ENCODE assay signal across 24 mouse cellular contexts in genomic region chr6:48630831-48631230, GRCm38 (mm10). TPM values are rescaled to one million over a fixed set of nuclear protein-coding genes. Genes with fewer than 3 reads are reported as not detected.
DNase-seq lines count a peak whose midpoint lies in the region; TF ChIP-seq lines count a peak whose summit lies in the region.
"Had no signal": no experiment of that assay in that cellular context is flagged by ENCODE, and none has a peak within 500 bp of the region (broad histone marks: within the 10 kb centered on the region; RNA-seq: fewer than 3 reads in every experiment).

No protein-coding gene starts in this region.

- H3K4me3 ChIP-seq in kidney, adult 2 months (ENCODE audit: insufficient read depth, low read depth, low read length): no peak overlapping the region
- H3K4me3 ChIP-seq: embryonic facial prominence, embryonic 13.5 days; embryonic facial prominence, embryonic 15.5 days; erythroblast, embryonic 14.5 days; forebrain, embryonic 10.5 days; forebrain, embryonic 12.5 days had no signal

- DNase-seq in kidney, adult 2 months: no peak
- no peak for DNase-seq in kidney, adult 18-20 months
- DNase-seq in urinary bladder, postnatal 14 days (ENCODE audit: low spot score): peak; percentile 44
- DNase-seq in urinary bladder, adult 2 months (ENCODE audit: low spot score): no peak
- DNase-seq: adrenal gland, adult 2 months; adrenal gland, postnatal 10 days; adrenal gland, postnatal 25 days; cerebellum, adult 11 months; cerebellum, adult 18-20 months; cerebellum, adult 8-10 months; cerebellum, adult 9-11 months; cerebellum, postnatal 14 days; cerebellum, postnatal 36 days; embryo, embryonic 11 days had no signal

- TF ChIP-seq CTCF in kidney, adult 2 months (conservative IDR thresholded peaks at IDR 0.05; ENCODE audit: insufficient read depth, insufficient read length, low read depth, low read length): no peak

- H3K27me3 ChIP-seq in kidney, adult 2 months (replicated peaks; ENCODE audit: control insufficient read depth, insufficient read depth, low read length): no peaks in the 10 kb centered on the region

- no peaks in the 10 kb centered on the region for H3K36me3 ChIP-seq in kidney, adult 2 months (ENCODE audit: control insufficient read depth, insufficient read depth, low read length)
- H3K36me3 ChIP-seq: embryonic facial prominence, embryonic 13.5 days; embryonic facial prominence, embryonic 15.5 days; forebrain, embryonic 10.5 days; forebrain, embryonic 12.5 days had no signal

- TF ChIP-seq POLR2A in kidney, adult 2 months (IDR thresholded peaks at IDR 0.05; ENCODE audit: low read depth, low read length): no peak

- H3K27ac ChIP-seq in kidney, adult 2 months (ENCODE audit: insufficient read depth, low read depth, low read length): peak overlapping the region; percentile 40
- H3K27ac ChIP-seq: embryonic facial prominence, embryonic 13.5 days; embryonic facial prominence, embryonic 15.5 days; forebrain, embryonic 10.5 days; forebrain, embryonic 12.5 days had no signal

- H3K4me1 ChIP-seq in kidney, adult 2 months (ENCODE audit: control insufficient read depth, insufficient read depth, low read length): peaks cover 28% of the 10 kb centered on the region

- 85% methylated on average over 8 of the region's 8 CpGs for WGBS in kidney, adult 2 months

RNA-seq across cellular contexts. Expression of gene AI854703, which starts 4.3 kb away (rescaled TPM):
- 30.9 and 37.4 TPM in 2 replicates for polyA plus RNA-seq in kidney, adult 2 months (2012; rRNA removed)
- 5.7 and 6.2 TPM in 2 replicates for polyA plus RNA-seq in urinary bladder, adult 2 months (2012; rRNA removed)
- polyA plus RNA-seq: erythroblast, embryonic 14.5 days had no signal

RNA-seq across cellular contexts. Expression of gene Gimap8, which starts 16.2 kb away (rescaled TPM):
- 6.1 and 9.1 TPM in 2 replicates for polyA plus RNA-seq in kidney, adult 2 months (2012; rRNA removed)
- 6.2 and 8.1 TPM in 2 replicates for polyA plus RNA-seq in urinary bladder, adult 2 months (2012; rRNA removed)
- polyA plus RNA-seq: C2C12; erythroblast, embryonic 14.5 days had no signal

RNA-seq across cellular contexts. Expression of gene Zfp775, which starts 29.0 kb away (rescaled TPM):
- polyA plus RNA-seq in kidney, adult 2 months (2012; rRNA removed): 4.3 and 6.1 TPM in 2 replicates
- polyA plus RNA-seq in urinary bladder, adult 2 months (2012; rRNA removed): 4.6 and 7.7 TPM in 2 replicates

RNA-seq across cellular contexts. Expression of gene Gm44965, which starts 37.1 kb away (rescaled TPM):
- 0.42 and 0.49 TPM in 2 replicates for polyA plus RNA-seq in kidney, adult 2 months (2012; rRNA removed)
- polyA plus RNA-seq in urinary bladder, adult 2 months (2012; rRNA removed): not detected in 2 replicates
- polyA plus RNA-seq: adrenal gland, adult 2 months; brain, embryonic 14.5 days; embryonic facial prominence, embryonic 11.5 days; embryonic facial prominence, embryonic 13.5 days; embryonic facial prominence, embryonic 15.5 days; erythroblast, embryonic 14.5 days; forebrain, embryonic 12.5 days; forebrain, embryonic 14.5 days; forebrain, embryonic 16.5 days had no signal

RNA-seq across cellular contexts. Expression of gene Repin1, which starts 37.1 kb away (rescaled TPM):
- polyA plus RNA-seq in kidney, adult 2 months (2012; rRNA removed): 49.2 and 73.1 TPM in 2 replicates
- polyA plus RNA-seq in urinary bladder, adult 2 months (2012; rRNA removed): 45.0 and 45.4 TPM in 2 replicates
